Mouse (Mus musculus) WW6 (cell line): Measurements from ENCODE around the gene Il11ra1.
"Not testable (repeated sequence)": the region's sequence is repeated elsewhere in the genome, so short reads cannot be mapped to it uniquely, and the experiment has no call there.

Experiments
- DNase-seq: peaks from one replicate; pipeline ENCODE4 v3.0.0-alpha.2; 2013; ENCODE audit warnings: low read depth, low spot score

The Il11ra1 gene

GRCm38 (mm10) chr4:41781748-41782485, 82.1 kb downstream of the Il11ra1 start:
- not testable (repeated sequence) for DNase-seq

- DNase-seq, result not testable (repeated sequence)
Measured at GRCm38 (mm10) chr4:41782711-41783110, 82.9 kb downstream of the Il11ra1 start.

- not testable (repeated sequence) for DNase-seq
Measured at GRCm38 (mm10) chr4:41783197-41783596, 83.4 kb downstream of the Il11ra1 start.
